Mouse (Mus musculus) bone marrow, adult 2 months (tissue): ENCODE measurements around the gene Ankdd1a. TPM values are rescaled to one million over a fixed set of nuclear protein-coding genes. Genes with fewer than 3 reads are reported as not detected.
A peak's percentile ranks its signal among the peaks of the same experiment; 100 is the strongest.

Experiments used
- H3K27ac ChIP-seq: fragments of 200-500 bp; 2 replicates; pipeline ENCODE4 v1.5.1; 2012; ENCODE audit warnings: low read depth, mild to moderate bottlenecking, control low read depth, inconsistent platforms, low read length; ENCODE audit not compliant: control insufficient read depth, poor library complexity, insufficient read depth
- H3K4me1 ChIP-seq: fragments of 200-500 bp; 2 replicates; pipeline ENCODE4 v1.6.1; 2011; ENCODE audit warnings: low read length; ENCODE audit not compliant: control insufficient read depth, insufficient read depth
- H3K4me3 ChIP-seq: fragments of 200-500 bp; replicated peaks from 2 replicates; pipeline ENCODE3; 2011; ENCODE audit warnings: mild to moderate bottlenecking, low read depth, low read length, control low read depth; ENCODE audit not compliant: control insufficient read depth
- CTCF ChIP-seq: fragments of 200-500 bp; IDR thresholded peaks from 2 replicates; pipeline ENCODE4 v1.5.1; 2011; ENCODE audit warnings: low read length, control low read depth; ENCODE audit not compliant: control insufficient read depth, insufficient read depth
- POLR2A ChIP-seq: fragments of 200-500 bp; IDR thresholded peaks from 2 replicates; pipeline ENCODE4 v1.6.1; 2011; ENCODE audit warnings: low read depth, mild to moderate bottlenecking, control low read depth, low read length, borderline replicate concordance; ENCODE audit not compliant: control insufficient read depth
- WGBS: fragments of 180-500 bp; shearing (Covaris S2); methylation state at CpG from one replicate; pipeline ENCODE4 v1.1.7; 2018; 5-methylcytosine and 5-hydroxymethylcytosine counted together
- polyA plus RNA-seq: library from polyadenylated mRNA; stranded (reverse); fragments of >200 nt; gene quantifications from 2 replicates; pipeline ENCODE4 v1.2.4, GENCODE M21; 2011; ENCODE audit warnings: low replicate concordance; ENCODE audit not compliant: missing spikeins, insufficient read depth, insufficient read length

The Ankdd1a gene
- polyA plus RNA-seq, 1 experiment = not detected

DNA sequence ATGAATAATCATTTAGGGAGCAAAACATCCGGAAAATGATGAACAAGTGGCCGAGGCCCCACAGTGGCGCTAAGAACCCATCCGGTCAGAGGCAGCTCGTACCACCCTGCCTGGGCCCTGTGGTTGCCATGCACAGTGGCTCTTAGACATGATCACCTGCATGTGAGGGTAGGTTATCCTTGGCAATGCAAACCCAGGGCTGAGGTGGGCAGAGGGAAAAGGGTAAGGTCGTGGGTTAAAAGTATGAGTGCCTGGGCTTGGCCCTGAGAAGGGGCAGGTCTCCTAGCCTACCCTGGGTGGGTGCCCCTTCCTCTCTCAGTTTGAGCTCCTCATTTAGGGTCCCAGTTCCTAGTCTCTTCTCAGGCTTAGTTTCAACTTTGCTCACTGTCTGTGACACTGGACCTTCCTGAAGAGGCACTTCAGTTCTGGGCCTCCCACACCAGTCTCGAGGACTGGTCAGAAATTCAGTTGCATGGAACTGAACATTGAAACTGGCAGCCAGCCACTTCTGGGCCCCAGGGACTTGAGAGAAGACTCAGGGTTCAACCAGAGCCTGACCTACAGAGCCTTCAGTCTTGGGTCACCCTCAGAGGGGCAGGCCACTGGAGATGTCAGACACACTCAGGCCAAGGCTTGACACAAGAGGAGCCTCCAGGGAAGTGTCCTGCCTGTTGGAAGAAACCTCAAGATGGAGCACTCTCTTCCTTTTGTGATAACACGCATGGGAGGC is 18.1 kb upstream of the Ankdd1a start:
- TF ChIP-seq CTCF (no peak), POLR2A (no peak)
- H3K4me3 ChIP-seq = no peak overlapping the region
- 78% methylated on average over 8 of the region's 8 CpGs for WGBS
- peak overlapping the region; percentile 34; the same call in 1 of the 2 replicates for H3K27ac ChIP-seq
- peaks cover 18% of the 10 kb centered on the region for H3K4me1 ChIP-seq

DNA sequence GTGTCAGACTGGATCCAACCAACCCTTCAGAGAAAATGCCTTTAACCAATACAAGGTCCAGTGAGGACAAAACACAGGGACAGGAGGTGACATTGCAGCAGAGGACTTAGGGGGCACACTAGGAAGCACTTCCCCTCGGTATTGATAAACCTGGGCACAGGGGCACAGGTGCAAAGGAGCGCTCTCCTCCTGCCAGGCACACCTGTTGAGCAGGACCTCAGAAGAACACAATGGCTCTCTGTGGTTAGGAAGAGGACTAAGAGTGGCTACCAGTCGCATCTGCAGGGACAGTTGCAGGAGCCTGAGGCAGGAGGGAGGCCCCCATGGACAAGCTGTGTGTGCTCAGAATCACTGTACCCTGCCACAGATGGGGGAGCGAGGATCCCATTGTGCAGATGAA is 16.5 kb upstream of the Ankdd1a start:
- 55% methylated on average over 4 of the region's 4 CpGs for WGBS
- peaks cover 15% of the 10 kb centered on the region for H3K4me1 ChIP-seq
- H3K4me3 ChIP-seq = no peak overlapping the region
- TF ChIP-seq POLR2A = no peak
- no peak for TF ChIP-seq CTCF
- peak overlapping the region; percentile 92 for H3K27ac ChIP-seq

- peaks cover 15% of the 10 kb centered on the region for H3K4me1 ChIP-seq
Observed at GRCm38 (mm10) chr9:65535789-65536469, 15.9 kb upstream of the Ankdd1a start.

GRCm38 (mm10) chr9:65535191-65535722 is 15.3 kb upstream of the Ankdd1a start:
- peaks cover 14% of the 10 kb centered on the region for H3K4me1 ChIP-seq
- 2% methylated on average over 3 of the region's 3 CpGs for WGBS
- H3K4me3 ChIP-seq = no peak overlapping the region
- TF ChIP-seq CTCF (no peak), POLR2A (no peak)
- peak overlapping the region; percentile 92 for H3K27ac ChIP-seq

More at GRCm38 (mm10) chr9:65535789-65536469, 15.9 kb upstream of the Ankdd1a start:
- H3K4me3 ChIP-seq = no peak overlapping the region
- H3K27ac ChIP-seq = peak overlapping the region; percentile 92
- no peak for TF ChIP-seq POLR2A
- TF ChIP-seq CTCF = no peak
- WGBS = 31% methylated on average over 11 of the region's 11 CpGs

GRCm38 (mm10) chr9:65534111-65534510 is 14.1 kb upstream of the Ankdd1a start:
- WGBS = 84% methylated on average over 3 of the region's 3 CpGs
- H3K4me1 ChIP-seq = peaks cover 14% of the 10 kb centered on the region
- H3K27ac ChIP-seq = peak overlapping the region; percentile 92
- TF ChIP-seq CTCF = no peak
- TF ChIP-seq POLR2A = no peak
- H3K4me3 ChIP-seq = no peak overlapping the region

DNA sequence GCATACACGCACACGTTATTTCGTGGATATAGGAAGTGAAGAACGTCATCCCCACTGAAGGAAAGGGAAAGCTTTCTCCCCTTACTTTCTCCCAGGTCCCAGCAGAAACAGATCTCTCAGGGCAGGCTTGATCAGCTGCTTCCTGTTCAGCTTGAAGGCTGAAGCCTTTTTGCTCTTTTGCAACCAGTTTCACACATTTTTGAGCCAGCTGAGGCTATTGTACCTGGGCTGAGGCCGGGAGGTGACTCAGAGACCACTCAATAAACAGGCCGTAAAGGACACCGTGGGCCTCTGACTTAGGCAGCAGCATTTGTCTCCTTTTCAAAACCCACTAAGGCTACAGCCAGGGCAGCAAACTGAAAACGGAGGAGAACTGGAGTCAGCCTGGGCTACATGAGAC is 13.0 kb upstream of the Ankdd1a start:
- WGBS = 17% methylated on average over 8 of the region's 8 CpGs
- peak overlapping the region; percentile 70 for H3K27ac ChIP-seq
- H3K4me1 ChIP-seq = peaks cover 15% of the 10 kb centered on the region
- no peak overlapping the region for H3K4me3 ChIP-seq
- TF ChIP-seq CTCF (no peak), POLR2A (no peak)

GRCm38 (mm10) chr9:65531283-65531682 is 11.3 kb upstream of the Ankdd1a start:
- WGBS = 90% methylated on average over 5 of the region's 5 CpGs

DNA sequence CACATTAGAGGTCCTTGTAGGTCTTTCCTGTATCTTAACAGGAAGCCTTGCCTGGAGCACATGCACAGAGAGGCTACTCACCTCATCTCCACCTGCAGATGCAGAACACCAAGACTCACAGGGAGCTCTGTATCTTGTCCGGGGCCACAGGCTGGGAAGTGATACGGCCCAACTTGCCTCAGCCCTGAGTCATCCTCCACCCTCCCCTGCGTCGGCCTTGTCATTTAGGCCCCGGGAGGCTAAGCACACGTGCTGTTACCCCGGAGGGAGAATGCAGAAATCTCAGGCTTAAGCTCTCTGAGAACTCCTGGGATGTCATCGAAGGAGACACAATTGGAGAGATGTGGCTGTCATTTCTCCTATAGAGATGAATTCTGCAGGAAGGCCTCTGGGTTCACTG is 9.7 kb upstream of the Ankdd1a start:
- H3K4me3 ChIP-seq = no peak overlapping the region
- TF ChIP-seq CTCF (no peak), POLR2A (no peak)
- H3K4me1 ChIP-seq = peaks cover 8% of the 10 kb centered on the region
- 55% methylated on average over 8 of the region's 8 CpGs for whole genome bisulfite sequencing
- H3K27ac ChIP-seq = peak overlapping the region; percentile 31; the same call in 1 of the 2 replicates

More at GRCm38 (mm10) chr9:65531283-65531682, 11.3 kb upstream of the Ankdd1a start:
- H3K27ac ChIP-seq = no peak overlapping the region
- TF ChIP-seq POLR2A (no peak), CTCF (no peak)
- peaks cover 11% of the 10 kb centered on the region for H3K4me1 ChIP-seq
- no peak overlapping the region for H3K4me3 ChIP-seq
